Mouse (Mus musculus) brain, embryonic 14.5 days (tissue): ENCODE data around the gene Mettl3. TPM values are rescaled to one million over a fixed set of nuclear protein-coding genes. Genes with fewer than 3 reads are reported as not detected.

ENCODE experiments used
- DNase-seq: peaks from one replicate; pipeline ENCODE4 v3.0.0-alpha.2; 2011; ENCODE audit warnings: low read depth
- CTCF ChIP-seq: fragments of 200-500 bp; IDR thresholded peaks from 2 replicates; pipeline ENCODE4 v1.5.1; 2012; ENCODE audit warnings: inconsistent platforms, mild to moderate bottlenecking, moderate library complexity, borderline replicate concordance; ENCODE audit not compliant: insufficient read depth, insufficient read length; ENCODE audit errors: extremely low read depth
- POLR2A ChIP-seq: fragments of 200-500 bp; IDR thresholded peaks from 2 replicates; pipeline ENCODE4 v1.6.1; 2012; ENCODE audit warnings: mild to moderate bottlenecking, inconsistent platforms, borderline replicate concordance; ENCODE audit not compliant: poor library complexity, insufficient read depth, insufficient read length, severe bottlenecking; ENCODE audit errors: extremely low read depth
- polyA plus RNA-seq: library from polyadenylated mRNA; depleted of rRNA; stranded (reverse); fragments of >200 nt; gene quantifications from 2 replicates; pipeline ENCODE4 v1.2.3, GENCODE M21; 2012; rRNA removed

Mettl3 gene
- polyA plus RNA-seq: 46.1 and 46.2 TPM in 2 replicates

DNA sequence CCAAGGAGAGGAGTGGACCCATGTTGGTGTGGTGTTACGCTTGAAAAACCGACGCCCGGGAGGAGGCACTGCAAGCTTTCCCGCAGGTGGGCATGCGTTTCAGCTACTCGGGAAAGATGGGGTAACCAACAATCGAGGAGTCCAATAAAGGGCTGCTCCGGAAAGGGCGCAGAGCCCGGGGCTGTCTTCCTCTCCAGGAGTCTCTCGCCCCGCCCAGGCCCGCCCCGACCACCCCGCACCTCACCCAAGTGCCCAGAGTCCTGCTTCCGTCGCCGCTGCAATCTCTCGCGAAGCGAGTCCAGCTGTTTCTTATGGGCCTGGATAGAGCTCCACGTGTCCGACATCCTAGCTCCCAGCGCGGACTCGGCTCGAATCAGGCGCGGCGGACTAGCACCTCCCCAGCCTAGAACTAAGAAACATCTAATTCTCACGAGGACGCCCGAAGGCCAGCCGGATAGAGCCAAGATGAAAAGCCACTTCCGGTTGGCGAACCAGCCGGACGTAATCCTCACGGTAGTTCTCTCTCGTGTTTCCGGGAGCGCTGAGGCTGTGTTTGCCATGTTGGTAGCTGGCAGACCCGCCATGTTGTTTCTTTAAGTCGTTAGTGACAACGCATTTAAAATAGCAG lies at the start of gene Mettl3:
TSS of gene Mettl3 (minus strand) at position 485 of the 628 bp plus-strand sequence.
- TF ChIP-seq CTCF (peak; percentile 12; the same call in 1 of the 2 replicates), POLR2A (peak; percentile 31; the same call in 1 of the 2 replicates)
- DNase-seq: peak; percentile 99

DNA sequence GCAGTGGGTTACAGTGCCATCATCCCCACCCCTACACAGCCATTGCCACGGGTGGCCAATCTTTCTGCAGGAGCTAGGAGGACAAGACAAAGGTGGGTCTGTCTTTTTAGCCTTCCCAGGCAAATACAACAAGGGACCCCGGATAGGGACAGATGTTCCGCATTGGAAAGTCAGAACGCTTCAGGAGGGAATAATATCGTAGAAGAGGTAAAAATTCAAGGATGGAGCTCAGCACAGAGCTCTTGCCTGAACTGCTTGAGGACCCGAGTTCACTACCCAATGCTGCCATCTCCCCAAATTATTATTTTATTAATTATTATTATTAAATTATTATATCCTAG lies 34.6 kb upstream of the Mettl3 start:
- TF ChIP-seq POLR2A: no peak
- no peak for TF ChIP-seq CTCF
- DNase-seq: no peak

DNA sequence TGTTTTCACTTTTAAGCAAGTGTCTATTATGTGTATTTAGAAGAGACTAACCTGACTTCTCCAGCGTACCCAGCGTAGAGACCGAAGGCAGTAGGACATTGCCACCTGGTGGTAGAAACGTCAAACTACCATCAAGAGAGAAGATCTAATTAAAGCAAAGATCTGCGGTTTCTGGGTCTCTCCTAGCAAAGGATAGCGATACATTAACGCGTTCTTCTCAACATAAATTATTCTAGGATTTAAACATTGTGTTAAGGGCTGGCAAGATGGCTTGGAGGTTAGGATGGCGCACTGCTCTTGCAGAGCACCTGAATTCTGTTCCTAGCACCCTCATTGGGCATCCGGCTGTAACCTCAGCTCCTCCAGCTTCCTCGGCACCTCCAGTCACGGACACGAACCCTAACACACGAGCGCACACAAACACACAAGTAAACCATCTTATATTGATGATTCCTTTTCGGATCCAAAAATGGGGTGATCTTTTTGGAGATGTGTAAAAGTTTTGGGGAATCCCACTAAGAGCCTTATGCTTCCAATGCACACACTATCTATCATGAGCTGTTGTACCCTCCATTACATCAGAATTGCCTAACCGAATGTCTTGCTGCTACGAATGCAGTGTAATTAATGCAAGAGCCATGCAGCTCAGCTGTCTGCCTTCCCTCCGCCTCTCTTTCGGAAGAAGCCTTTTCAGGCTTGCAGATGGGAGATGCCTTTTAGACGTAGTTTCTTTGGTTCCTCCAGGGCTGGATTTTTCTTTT lies 34.0 kb upstream of the Mettl3 start:
- peak; percentile 91 for DNase-seq
- peak; percentile 81; the same call in 1 of the 2 replicates for TF ChIP-seq CTCF
- no peak for TF ChIP-seq POLR2A

DNA sequence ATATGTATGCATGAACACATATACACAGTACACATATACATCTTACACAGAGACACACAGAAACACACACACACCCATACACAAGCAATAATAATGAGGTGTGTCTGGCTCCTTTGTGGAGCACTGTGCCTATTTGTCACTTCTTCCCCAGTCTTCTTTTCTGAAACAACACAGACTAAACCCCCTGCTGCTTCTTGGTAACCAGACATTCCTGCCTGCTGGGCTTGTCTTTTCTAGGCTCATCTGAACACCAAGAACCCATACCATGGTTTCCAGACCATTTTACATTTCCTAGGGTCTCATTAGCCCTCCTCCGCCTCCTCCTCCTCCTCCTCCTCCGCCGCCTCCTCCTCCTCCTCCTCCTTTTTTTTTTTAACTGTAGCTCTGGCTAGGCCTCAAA lies 27.2 kb upstream of the Mettl3 start:
- no peak for DNase-seq
- TF ChIP-seq POLR2A: no peak
- no peak for TF ChIP-seq CTCF

DNA sequence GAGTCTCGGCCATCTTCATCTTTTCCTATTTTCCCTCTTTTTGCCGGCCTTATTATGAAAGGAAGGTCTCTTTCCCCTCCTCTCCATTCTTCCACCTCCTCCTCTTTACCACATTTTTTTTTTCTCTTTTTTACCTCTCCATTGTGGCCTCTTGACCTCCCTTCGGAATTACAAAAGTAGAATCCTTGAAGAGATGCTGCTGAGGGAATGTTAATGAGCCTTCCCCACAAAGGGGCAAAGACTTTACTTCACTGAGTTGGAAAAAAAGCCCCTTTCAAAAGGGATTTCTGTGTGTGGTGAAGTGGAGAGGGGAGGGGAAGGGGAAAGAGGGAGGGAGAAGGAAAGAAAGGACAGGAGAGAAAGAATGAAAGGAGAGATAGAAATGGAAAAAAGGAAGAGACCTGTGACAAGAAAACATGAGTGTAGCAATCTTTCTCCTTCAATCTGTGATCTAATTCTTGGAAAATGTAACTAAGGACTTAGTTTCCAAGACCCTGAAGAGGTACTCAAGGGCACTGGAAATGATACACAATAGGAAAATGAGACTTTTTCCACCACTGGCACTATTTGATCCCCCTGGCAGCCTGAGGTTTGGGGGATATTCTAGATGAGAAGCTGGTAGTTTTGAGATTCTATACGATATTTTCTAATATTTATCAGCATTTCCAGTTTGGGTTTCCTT lies 26.3 kb upstream of the Mettl3 start:
- peak; percentile 80 for DNase-seq
- TF ChIP-seq POLR2A (no peak), CTCF (no peak)

DNA sequence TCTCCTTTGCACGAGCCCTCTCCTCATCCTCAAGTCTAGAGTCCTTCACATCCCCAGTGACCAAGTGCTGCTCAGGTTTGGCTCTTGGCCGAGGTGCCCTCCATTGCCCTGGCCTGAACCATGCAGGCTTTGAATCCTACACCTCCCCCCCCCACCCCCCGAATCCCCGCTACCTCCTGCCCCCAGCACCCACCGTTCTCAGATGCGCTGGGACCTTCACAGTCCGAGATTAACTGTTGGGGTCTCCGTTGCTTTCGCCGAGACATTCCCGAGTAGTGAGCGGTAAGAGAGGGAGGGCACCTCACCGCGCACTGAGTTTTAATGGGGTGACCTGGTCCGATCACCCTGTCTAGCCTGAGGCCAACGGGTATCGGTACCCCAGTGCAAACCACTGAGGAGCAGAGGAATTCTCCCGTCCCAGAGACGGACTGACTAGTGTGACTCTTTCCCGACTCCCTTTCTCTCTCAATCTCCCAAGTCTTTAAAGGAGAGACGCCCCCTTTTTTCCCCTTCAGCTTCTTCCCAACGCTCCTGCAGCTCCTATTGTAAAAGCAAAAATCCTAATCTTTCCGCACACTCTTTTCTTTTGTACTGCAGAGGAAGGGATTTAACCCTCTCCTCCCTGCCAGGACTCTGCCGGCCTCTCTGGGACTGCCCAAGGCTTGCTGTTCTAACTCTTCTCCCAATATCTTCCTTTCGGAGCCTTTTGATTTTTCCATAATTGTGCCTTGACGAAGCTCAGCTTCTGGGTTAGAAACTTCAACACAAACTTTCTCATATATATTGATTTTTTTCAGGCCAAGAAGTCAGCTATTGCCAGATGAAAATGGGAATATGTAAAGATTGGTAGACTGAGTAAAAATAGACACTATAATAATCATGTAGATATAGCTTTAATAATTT lies 23.2 kb upstream of the Mettl3 start, which contains the start of gene Sall2:
TSS of gene Sall2 (minus strand) at position 853 of the 903 bp plus-strand sequence.
- TF ChIP-seq POLR2A (no peak), CTCF (no peak)
- DNase-seq: peak; percentile 62

DNA sequence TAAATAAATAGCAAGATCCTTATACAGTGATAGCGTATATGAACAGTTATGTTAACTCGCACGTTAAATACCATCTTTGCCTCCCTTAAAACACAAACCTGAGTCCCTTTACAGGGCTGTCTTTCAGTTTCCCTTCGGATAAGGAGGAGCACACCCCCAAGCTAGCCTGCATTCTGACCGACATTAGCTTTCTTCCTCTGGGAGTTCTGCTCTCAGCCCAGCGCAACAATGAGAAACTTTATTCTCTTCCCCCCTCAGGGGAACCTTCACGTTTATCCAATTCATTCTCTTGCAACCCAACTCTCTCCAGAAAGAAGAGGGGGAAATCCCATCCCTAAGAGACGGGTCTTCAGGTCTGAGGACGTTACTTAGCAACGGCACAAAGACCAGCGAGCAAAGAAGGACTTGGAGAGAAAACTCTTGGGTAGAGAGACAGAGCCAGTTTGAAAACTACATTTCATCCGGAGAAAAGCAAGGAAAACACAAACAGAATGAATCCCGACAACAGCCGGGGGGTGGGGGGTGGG lies 22.5 kb upstream of the Mettl3 start:
- peak; percentile 90 for DNase-seq
- TF ChIP-seq POLR2A: no peak
- no peak for TF ChIP-seq CTCF

DNA sequence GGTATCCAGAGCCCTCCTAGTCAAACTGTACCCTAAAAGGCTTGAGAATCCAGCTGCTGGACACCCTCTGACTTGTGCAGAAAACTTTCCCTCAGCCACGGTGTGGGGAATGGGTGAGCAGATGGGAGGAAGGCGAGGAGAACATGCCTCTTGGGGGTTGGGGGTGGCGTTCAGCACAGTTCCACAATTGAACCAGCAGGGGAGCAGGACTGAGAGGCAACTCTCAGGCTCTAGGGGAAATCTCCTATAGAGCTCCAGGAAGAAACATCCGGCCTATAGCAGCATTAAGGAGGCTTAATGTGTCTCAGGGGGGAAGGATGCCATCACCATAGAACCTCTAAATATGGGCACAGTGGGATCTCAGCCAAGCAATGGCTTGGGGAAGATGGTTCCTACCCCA lies 21.0 kb upstream of the Mettl3 start:
- TF ChIP-seq POLR2A: no peak
- TF ChIP-seq CTCF: peak; percentile 64

DNA sequence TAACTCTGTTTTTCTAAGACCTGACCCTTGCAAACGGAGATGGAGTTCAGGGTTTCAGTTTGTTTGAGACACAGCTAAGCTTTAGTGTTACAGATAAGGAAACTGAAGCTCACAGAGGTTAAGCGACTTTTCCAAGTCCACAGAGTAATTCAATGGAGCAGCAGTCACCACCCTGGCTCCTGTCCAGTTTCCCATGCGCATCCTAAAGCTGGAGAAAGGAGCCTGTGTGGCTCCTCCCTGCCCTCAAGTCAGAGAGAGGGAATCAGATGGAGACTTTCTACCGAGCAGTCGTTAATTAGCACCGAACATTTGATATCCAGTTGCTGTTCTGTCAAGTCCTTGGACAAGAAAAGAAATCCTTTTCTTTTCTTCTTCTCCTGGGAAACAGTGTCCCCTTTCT lies 14.4 kb upstream of the Mettl3 start:
- no peak for DNase-seq
- no peak for TF ChIP-seq POLR2A
- TF ChIP-seq CTCF: no peak

More for the DNA sequence above, 21.0 kb upstream of the Mettl3 start:
- peak; percentile 60 for DNase-seq

DNA sequence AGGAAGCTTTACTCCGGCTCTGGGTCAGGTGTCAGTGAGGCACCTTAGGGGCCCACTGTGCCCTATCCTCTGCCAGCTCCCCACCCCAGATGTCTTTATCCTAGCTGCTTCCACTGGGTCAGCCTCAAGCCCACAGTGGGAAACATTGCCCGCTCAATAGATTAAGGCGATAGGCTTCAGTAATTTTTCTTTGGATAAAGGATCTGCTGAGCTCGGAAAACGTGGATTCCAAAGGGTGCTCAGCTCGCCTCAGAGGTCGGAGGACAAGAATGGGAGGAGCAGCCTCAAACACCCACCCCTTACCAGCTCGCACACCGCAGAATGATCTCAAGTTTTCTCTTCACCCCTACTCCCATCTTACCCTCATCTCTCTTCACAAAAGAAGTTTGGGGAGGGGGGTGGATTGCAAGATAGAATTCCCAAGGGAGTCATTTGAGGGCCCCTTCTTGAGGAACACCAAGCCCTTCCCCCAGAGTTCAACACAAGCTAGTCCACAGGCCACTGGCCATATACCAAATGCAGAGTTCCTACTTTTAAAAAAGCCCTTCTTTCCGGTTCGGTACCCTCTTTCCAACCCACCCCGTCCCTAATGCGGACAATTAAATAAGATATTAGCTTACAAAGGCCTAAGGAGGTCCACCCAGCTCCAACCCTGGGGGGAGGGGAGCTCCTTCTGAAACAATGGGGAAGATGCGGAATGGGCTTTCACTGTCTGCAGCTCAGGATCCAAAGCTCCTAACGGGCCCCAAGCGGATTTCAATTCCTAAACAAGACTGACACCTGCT lies 11.7 kb upstream of the Mettl3 start:
- no peak for TF ChIP-seq POLR2A
- no peak for TF ChIP-seq CTCF
- DNase-seq: peak; percentile 79
